Mouse (Mus musculus): Measurements from ENCODE around the gene Doc2g. TPM values are rescaled to one million over a fixed set of nuclear protein-coding genes. Genes with fewer than 3 reads are reported as not detected.

Gene Doc2g
- polyA plus RNA-seq, 1 experiment from 2014 or later, result 5.2 TPM

GRCm38 (mm10) chr19:3992416-3992815 is 10.7 kb upstream of the Doc2g start, which contains the start of gene Tbx10:
Gene Tbx10, plus strand, starts transcription at chr19:3992752.
- Histone ChIP-seq H3K4me1 (no peaks in the 10 kb centered on the region), H3K9ac (replicated peaks) (no peak within 1 kb of the TSS), H3K27me3 (no peaks in the 10 kb centered on the region), H3K4me3 (no peak within 1 kb of the TSS), H3K27ac (replicated peaks) (no peak within 1 kb of the TSS), H3K9me3 (no peaks in the 10 kb centered on the region), H3K36me3 (no peaks in the 10 kb centered on the region), H3K4me2 (replicated peaks) (no peak within 1 kb of the TSS)
- 65% methylated on average over 5 of the region's 5 CpGs for WGBS
- no peak for ATAC-seq (ENCODE audit: low FRiP score, low read depth)

- no peaks in the 10 kb centered on the region for H3K36me3 ChIP-seq
- 77% methylated on average over 6 of the region's 6 CpGs for WGBS
Observed at GRCm38 (mm10) chr19:3994932-3995331, 8.2 kb upstream of the Doc2g start.

GRCm38 (mm10) chr19:3995505-3995904 is 7.6 kb upstream of the Doc2g start:
- no peak overlapping the region for H3K9ac ChIP-seq (replicated peaks)
- no peak overlapping the region for H3K4me2 ChIP-seq (replicated peaks)
- no peak overlapping the region for H3K27ac ChIP-seq (replicated peaks)
- no peaks in the 10 kb centered on the region for H3K36me3 ChIP-seq
- peaks cover 8% of the 10 kb centered on the region; the same call in 1 of the 2 replicates for H3K27me3 ChIP-seq
- no peak for ATAC-seq (ENCODE audit: low FRiP score, low read depth)
- H3K9me3 ChIP-seq, result no peaks in the 10 kb centered on the region
- WGBS, result 93% methylated on average over 3 of the region's 3 CpGs
- peaks cover 5% of the 10 kb centered on the region for H3K4me1 ChIP-seq
- no peak overlapping the region for H3K4me3 ChIP-seq

More at GRCm38 (mm10) chr19:3994932-3995331, 8.2 kb upstream of the Doc2g start:
- peaks cover 8% of the 10 kb centered on the region; the same call in 1 of the 2 replicates for H3K27me3 ChIP-seq
- no peaks in the 10 kb centered on the region for H3K9me3 ChIP-seq
- no peak overlapping the region for H3K4me3 ChIP-seq
- no peak overlapping the region for H3K27ac ChIP-seq (replicated peaks)
- no peak for ATAC-seq (ENCODE audit: low FRiP score, low read depth)
- peaks cover 5% of the 10 kb centered on the region for H3K4me1 ChIP-seq
- H3K4me2 ChIP-seq (replicated peaks), result no peak overlapping the region
- H3K9ac ChIP-seq (replicated peaks), result no peak overlapping the region

GRCm38 (mm10) chr19:3996106-3996505 is 7.0 kb upstream of the Doc2g start:
- Histone ChIP-seq H3K9ac (replicated peaks) (no peak overlapping the region), H3K27ac (replicated peaks) (no peak overlapping the region)
- no peak for ATAC-seq (ENCODE audit: low FRiP score, low read depth)

GRCm38 (mm10) chr19:3996747-3997146 is 6.4 kb upstream of the Doc2g start:
- H3K4me1 ChIP-seq, result peaks cover 15% of the 10 kb centered on the region
- no peak overlapping the region for H3K9ac ChIP-seq (replicated peaks)
- WGBS, result 82% methylated on average over 8 of the region's 8 CpGs
- H3K9me3 ChIP-seq, result no peaks in the 10 kb centered on the region
- H3K4me3 ChIP-seq, result no peak overlapping the region
- H3K27me3 ChIP-seq, result peaks cover 11% of the 10 kb centered on the region; the same call in 1 of the 2 replicates
- no peaks in the 10 kb centered on the region for H3K36me3 ChIP-seq
- H3K27ac ChIP-seq (replicated peaks), result no peak overlapping the region
- no peak overlapping the region for H3K4me2 ChIP-seq (replicated peaks)
- no peak for ATAC-seq (ENCODE audit: low FRiP score, low read depth)

More at GRCm38 (mm10) chr19:3996106-3996505, 7.0 kb upstream of the Doc2g start:
- Histone ChIP-seq H3K4me1 (peaks cover 9% of the 10 kb centered on the region), H3K27me3 (peaks cover 8% of the 10 kb centered on the region; the same call in 1 of the 2 replicates), H3K4me3 (no peak overlapping the region), H3K4me2 (replicated peaks) (no peak overlapping the region), H3K9me3 (no peaks in the 10 kb centered on the region), H3K36me3 (no peaks in the 10 kb centered on the region)
- WGBS, result 84% methylated on average over 7 of the region's 7 CpGs

- Histone ChIP-seq H3K4me2 (replicated peaks) (no peak overlapping the region), H3K4me1 (peaks cover 15% of the 10 kb centered on the region), H3K4me3 (no peak overlapping the region), H3K9me3 (no peaks in the 10 kb centered on the region), H3K9ac (replicated peaks) (no peak overlapping the region), H3K36me3 (no peaks in the 10 kb centered on the region), H3K27me3 (peaks cover 12% of the 10 kb centered on the region; the same call in 1 of the 2 replicates), H3K27ac (replicated peaks) (no peak overlapping the region)
- WGBS, result 72% methylated on average over 8 of the region's 8 CpGs
- ATAC-seq (ENCODE audit: low FRiP score, low read depth), result no peak
Observed at GRCm38 (mm10) chr19:3997231-3997630, 5.9 kb upstream of the Doc2g start.

- H3K4me3 ChIP-seq, result no peak overlapping the region
- no peaks in the 10 kb centered on the region for H3K9me3 ChIP-seq
- no peak overlapping the region for H3K4me2 ChIP-seq (replicated peaks)
- ATAC-seq (ENCODE audit: low FRiP score, low read depth), result no peak
- WGBS, result 81% methylated on average over 8 of the region's 8 CpGs
- H3K27ac ChIP-seq (replicated peaks), result no peak overlapping the region
- peaks cover 16% of the 10 kb centered on the region; the same call in 1 of the 2 replicates for H3K27me3 ChIP-seq
- H3K4me1 ChIP-seq, result peaks cover 15% of the 10 kb centered on the region
- H3K36me3 ChIP-seq, result no peaks in the 10 kb centered on the region
- no peak overlapping the region for H3K9ac ChIP-seq (replicated peaks)
Observed at GRCm38 (mm10) chr19:3998335-3998734, 4.8 kb upstream of the Doc2g start.

GRCm38 (mm10) chr19:3999121-3999730 is 3.9 kb upstream of the Doc2g start:
- H3K27ac ChIP-seq (replicated peaks), result no peak overlapping the region
- H3K36me3 ChIP-seq, result no peaks in the 10 kb centered on the region
- peaks cover 16% of the 10 kb centered on the region; the same call in 1 of the 2 replicates for H3K27me3 ChIP-seq
- H3K9ac ChIP-seq (replicated peaks), result no peak overlapping the region
- peak overlapping the region; percentile 84; the same call in 1 of the 2 replicates for H3K4me2 ChIP-seq (replicated peaks)
- H3K9me3 ChIP-seq, result no peaks in the 10 kb centered on the region
- peak overlapping the region; percentile 70; the same call in 1 of the 2 replicates for H3K4me3 ChIP-seq
- peaks cover 15% of the 10 kb centered on the region for H3K4me1 ChIP-seq
- no peak for ATAC-seq (ENCODE audit: low FRiP score, low read depth)
- WGBS, result 85% methylated on average over 9 of the region's 9 CpGs

GRCm38 (mm10) chr19:4000119-4000900 is 2.8 kb upstream of the Doc2g start, which contains the start of the genes Nudt8 and Gm49405:
Gene Nudt8, plus strand, starts transcription at chr19:4000580.
Gene Gm49405, plus strand, starts transcription at chr19:4000626.
- peak within 1 kb of the TSS; percentile 70 for H3K4me3 ChIP-seq
- ATAC-seq (ENCODE audit: low FRiP score, low read depth), result peak; percentile 89
- H3K36me3 ChIP-seq, result peaks cover 5% of the 10 kb centered on the region; the same call in 1 of the 2 replicates
- peaks cover 16% of the 10 kb centered on the region; the same call in 1 of the 2 replicates for H3K27me3 ChIP-seq
- H3K27ac ChIP-seq (replicated peaks), result peak within 1 kb of the TSS; percentile 97
- no peaks in the 10 kb centered on the region for H3K9me3 ChIP-seq
- H3K9ac ChIP-seq (replicated peaks), result peak within 1 kb of the TSS; percentile 84
- under 1% methylated on average over 64 of the region's 64 CpGs for WGBS
- H3K4me2 ChIP-seq (replicated peaks), result peak within 1 kb of the TSS; percentile 84
- peaks cover 15% of the 10 kb centered on the region for H3K4me1 ChIP-seq

GRCm38 (mm10) chr19:4000949-4001525 is 2.1 kb upstream of the Doc2g start:
- 17% methylated on average over 17 of the region's 17 CpGs for WGBS
- Histone ChIP-seq H3K9me3 (no peaks in the 10 kb centered on the region), H3K9ac (replicated peaks) (peak overlapping the region; percentile 84), H3K4me1 (peaks cover 15% of the 10 kb centered on the region), H3K4me2 (replicated peaks) (peak overlapping the region; percentile 84), H3K36me3 (peaks cover 10% of the 10 kb centered on the region), H3K4me3 (peak overlapping the region; percentile 70), H3K27ac (replicated peaks) (peak overlapping the region; percentile 97), H3K27me3 (peaks cover 16% of the 10 kb centered on the region; the same call in 1 of the 2 replicates)
- ATAC-seq (ENCODE audit: low FRiP score, low read depth), result peak; percentile 32

- peaks cover 15% of the 10 kb centered on the region for H3K4me1 ChIP-seq
- no peak for ATAC-seq (ENCODE audit: low FRiP score, low read depth)
- no peak overlapping the region for H3K4me3 ChIP-seq
- H3K27me3 ChIP-seq, result peaks cover 16% of the 10 kb centered on the region; the same call in 1 of the 2 replicates
- peak overlapping the region; percentile 84; the same call in 1 of the 2 replicates for H3K9ac ChIP-seq (replicated peaks)
- peaks cover 17% of the 10 kb centered on the region for H3K36me3 ChIP-seq
- WGBS, result 94% methylated on average over 5 of the region's 5 CpGs
- no peak overlapping the region; the same call in 1 of the 2 replicates for H3K4me2 ChIP-seq (replicated peaks)
- H3K9me3 ChIP-seq, result no peaks in the 10 kb centered on the region
- no peak overlapping the region for H3K27ac ChIP-seq (replicated peaks)
Observed at GRCm38 (mm10) chr19:4001752-4002151, 1.4 kb upstream of the Doc2g start.
